Mouse (Mus musculus) frontal cortex, postnatal 36 days (tissue): ENCODE data around the gene Atp6ap1l.
"Not testable (repeated sequence)": the region's sequence is repeated elsewhere in the genome, so short reads cannot be mapped to it uniquely, and the experiment has no call there.

Source experiments
- DNase-seq, 2 experiments: peaks; one replicate each; pipeline ENCODE4 v3.0.0; 2022; ENCODE audit warnings: low spot score in 2 of 2

Atp6ap1l gene

GRCm38 (mm10) chr13:90905176-90905575, at the start of gene Atp6ap1l:
TSS of gene Atp6ap1l (minus strand) at chr13:90905355.
- DNase-seq: peak in 1 of 2 experiments; percentile 36

DNA sequence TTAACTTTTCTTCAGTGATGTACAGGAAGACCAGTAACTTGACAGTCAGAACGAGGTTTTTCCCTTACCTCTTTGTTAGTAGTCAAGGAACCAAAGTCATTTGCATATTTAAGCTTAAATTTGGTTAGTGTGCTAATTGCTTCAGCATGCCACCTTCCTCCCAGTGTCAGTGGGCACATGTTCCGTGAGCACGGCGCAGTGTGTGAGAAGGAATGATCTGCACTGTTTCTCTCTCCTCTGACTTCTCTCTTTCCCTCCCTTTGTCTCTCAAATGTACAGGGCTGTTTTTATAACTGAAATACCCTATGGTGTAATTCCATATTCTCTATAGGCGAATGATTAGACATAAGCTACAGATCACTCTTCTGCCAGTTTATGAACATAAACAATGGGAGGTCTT, 34.4 kb upstream of the Atp6ap1l start:
- DNase-seq: no peak

DNA sequence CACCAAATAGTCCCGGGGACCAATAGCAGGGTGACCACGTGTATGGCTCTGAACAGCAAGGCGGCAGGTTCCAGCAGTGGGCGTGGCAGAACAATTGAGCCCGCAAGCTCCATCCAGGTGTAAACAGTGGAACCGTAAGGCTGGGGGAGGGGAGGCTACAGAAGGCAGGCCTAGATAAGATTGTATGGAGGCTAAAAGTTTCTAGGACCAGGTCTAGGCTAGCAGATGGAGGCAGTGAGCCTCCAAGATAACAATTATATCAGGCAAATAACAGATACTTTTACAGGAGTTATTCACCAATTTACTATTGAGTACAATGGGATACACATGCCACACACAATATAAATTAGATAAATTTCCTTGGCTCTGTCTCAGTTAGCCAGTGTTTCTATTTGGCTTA, 34.0 kb upstream of the Atp6ap1l start:
- no peak for DNase-seq

DNA sequence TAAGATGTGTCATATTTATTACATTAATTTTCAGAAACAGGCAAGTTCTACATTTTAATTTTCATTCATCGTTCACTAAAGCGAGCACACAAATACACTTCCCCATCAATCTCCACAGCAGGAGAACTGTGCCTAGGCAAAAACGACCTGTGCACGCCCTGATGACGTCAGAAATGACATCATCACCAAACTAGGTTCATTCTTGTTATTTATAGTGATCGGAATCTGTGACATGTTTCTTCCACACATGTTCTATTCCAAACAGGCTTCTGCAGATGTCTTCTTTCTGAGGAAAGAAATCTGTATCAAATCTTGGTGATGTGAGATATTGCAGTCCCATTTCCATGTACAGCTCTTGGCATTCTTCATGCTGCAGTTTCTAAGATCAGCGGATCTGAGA, 30.7 kb upstream of the Atp6ap1l start:
- no peak for DNase-seq

- DNase-seq: no peak
Observed at GRCm38 (mm10) chr13:90933256-90933655, 28.1 kb upstream of the Atp6ap1l start.

GRCm38 (mm10) chr13:90929847-90930246, 24.7 kb upstream of the Atp6ap1l start:
- DNase-seq: peak; percentile 74 to 88

DNA sequence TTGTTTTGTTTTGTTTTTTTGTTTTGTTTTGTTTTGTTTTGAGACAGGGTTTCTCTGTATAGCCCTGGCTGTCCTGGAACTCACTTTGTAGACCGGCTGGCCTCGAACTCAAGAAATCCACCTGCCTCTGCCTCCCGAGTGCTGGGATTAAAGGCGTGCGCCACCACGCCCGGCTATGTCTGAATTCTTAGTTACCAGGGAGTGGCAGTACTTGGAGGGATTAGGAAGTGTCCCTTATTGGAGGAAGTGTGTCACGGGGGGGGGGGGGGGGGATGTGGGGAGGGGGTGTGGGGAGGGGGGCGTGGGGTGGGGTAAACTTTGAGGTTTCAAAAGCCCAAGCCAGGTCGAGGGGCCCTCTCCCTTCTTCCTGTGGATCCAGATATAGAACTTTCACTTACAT, 23.1 kb upstream of the Atp6ap1l start:
- DNase-seq: not testable (repeated sequence)

- DNase-seq: no peak
Observed at GRCm38 (mm10) chr13:90926938-90927633, 21.9 kb upstream of the Atp6ap1l start.

DNA sequence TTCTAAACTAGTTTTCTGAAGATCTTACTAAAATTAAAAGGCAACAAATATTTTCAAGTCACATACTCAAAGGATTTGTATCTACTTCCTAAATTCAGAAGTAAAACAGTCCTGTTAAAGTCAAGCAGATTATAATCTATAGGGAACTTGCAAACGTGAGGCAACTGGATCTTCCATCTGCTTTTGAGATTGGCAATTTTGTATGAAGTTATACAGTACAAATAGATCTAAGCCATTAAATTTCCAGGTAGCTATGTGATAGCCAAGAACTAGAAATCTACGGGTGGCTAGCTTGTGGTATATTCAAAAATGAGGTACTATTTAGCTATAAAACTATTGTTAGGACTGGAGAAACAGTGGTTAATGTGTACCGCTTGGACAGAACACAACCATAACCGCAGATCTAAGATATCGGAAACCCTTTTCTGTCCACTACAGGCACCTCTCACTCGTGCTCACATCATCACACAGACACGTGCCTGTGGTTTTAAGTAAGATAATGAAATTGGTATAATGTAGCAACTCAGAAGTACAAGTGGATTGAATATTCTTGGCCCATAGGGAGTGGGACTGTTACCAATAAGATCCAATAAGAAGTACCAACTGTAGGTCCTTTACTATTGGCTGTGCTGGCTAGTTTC, 21.1 kb upstream of the Atp6ap1l start:
- no peak for DNase-seq

GRCm38 (mm10) chr13:90925191-90925590, 20.0 kb upstream of the Atp6ap1l start:
- no peak for DNase-seq

DNA sequence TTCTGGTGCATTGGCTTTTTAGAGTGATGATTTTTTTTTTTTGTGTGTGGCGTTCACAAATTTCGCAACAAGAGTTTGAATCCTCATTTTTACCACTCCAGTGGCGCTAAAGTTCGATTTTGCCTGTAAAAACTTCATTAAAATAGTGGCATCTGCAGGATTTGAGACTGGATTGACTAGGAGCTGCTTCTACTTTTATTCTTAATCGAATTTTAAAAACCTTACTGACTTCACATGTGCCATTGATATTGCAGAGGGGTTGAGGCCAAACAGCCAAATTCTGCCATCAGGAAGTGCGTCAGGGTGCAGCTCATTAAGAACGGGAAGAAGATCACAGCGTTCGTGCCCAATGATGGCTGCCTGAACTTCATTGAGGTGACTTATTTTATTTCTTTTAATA, 18.9 kb upstream of the Atp6ap1l start:
- no peak for DNase-seq

DNA sequence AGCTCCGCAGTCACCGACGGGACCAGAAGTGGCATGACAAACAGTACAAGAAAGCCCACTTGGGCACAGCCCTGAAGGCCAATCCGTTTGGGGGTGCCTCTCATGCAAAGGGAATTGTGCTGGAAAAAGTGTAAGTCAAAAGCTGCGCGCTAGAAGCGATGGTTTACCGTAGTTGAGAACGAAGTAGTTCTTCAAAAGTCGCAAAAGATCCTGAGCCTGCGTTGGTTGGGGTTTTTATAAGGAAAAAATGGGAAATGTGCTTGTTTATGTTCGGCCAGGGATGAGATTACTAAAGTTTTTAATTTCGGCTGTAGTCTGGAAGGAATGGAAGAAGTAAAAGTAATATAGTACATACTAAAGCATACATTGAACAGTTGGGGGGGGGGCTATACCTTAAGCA, 18.5 kb upstream of the Atp6ap1l start:
- DNase-seq: not testable (repeated sequence)

DNA sequence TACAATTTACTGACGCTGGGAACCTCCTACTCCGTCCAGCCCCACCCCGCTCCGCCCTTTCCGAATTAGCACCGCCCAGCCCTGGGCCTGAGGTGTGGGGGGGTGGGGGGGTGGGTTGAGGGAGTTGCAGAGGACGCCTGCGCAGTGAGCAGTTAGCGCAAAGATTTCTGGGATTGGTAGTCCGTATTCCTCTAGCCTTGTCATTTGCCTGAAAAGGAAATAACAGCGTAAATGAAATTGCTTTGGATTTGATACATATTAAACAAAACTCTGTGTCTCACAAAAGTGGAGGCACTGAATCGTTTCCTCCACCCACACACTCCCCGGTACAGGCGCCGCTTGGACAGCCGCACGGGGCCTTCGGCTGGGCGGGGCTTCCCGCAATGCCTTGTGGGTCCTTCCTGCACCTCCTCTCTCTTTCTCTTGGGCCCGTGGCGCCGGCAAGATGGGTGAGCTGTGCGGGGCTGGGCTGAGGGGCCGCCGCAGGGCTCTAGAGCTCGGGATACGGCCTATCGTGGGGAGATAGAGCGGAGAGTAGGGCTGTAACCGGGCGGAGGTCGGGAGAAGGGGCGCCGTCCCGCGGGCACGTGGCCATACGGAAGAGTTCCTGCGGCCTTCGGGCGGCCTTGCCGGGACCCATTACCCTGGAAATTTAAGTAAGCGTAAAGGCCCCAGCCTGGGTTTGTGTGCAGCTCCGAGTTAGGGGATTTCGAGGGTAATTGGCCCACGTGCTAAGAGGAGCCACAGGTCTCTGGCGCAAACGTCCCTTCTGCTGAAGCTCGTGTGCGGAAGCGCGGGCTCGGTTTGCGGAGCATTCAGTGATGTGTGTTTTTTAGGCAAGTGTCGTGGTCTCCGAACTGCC, 17.8 kb upstream of the Atp6ap1l start, which contains the start of gene Rps23:
Rps23 (plus strand) TSS at position 208 of the 862 bp plus-strand sequence.
- peak; percentile 89 to 91 for DNase-seq

DNA sequence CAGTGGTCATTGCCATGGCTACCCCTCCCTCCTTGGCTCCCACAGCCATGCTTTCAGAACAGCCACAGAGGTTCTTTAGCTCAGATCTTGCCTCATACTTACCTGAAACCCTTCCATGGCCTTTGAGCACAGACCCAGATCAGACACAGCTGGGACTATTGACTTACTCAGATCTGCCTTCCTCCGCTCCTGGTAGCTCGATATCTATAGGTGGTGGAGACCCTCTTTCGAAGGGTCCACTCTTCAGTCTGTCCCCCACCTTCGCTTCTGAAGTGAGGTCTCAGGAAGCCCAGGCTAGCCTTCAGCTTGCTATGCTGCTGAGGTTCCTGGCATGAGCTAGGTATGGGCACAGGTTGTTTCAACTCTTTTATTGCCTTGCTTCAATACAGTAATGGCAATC, 9.6 kb upstream of the Atp6ap1l start:
- DNase-seq: no peak

DNA sequence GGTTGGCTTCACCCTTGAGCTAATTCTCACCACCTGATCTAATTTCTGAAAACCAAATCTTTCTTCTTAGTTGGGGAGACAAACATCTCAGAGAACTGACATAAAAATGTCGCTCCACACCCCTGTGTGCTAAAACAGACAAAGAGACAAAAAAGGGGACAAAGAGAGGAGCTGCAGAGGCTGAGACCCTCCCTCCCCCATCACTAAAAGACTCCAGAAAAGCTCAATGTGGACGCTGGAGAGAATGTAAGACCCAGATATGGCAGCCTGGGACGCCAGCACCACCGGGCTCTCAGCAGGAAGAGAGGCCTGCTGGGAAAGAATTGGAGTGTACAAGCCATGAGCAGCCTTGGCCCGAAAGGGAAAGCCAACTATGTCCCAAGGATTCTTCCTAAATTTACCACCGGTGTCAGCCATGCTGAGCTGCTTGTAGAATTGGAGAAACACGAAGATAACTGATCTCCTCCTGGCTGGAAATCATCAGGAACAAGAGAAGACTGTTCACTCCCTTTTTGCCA, 8.6 kb upstream of the Atp6ap1l start:
- DNase-seq: peak in 1 of 2 experiments; percentile 33

DNA sequence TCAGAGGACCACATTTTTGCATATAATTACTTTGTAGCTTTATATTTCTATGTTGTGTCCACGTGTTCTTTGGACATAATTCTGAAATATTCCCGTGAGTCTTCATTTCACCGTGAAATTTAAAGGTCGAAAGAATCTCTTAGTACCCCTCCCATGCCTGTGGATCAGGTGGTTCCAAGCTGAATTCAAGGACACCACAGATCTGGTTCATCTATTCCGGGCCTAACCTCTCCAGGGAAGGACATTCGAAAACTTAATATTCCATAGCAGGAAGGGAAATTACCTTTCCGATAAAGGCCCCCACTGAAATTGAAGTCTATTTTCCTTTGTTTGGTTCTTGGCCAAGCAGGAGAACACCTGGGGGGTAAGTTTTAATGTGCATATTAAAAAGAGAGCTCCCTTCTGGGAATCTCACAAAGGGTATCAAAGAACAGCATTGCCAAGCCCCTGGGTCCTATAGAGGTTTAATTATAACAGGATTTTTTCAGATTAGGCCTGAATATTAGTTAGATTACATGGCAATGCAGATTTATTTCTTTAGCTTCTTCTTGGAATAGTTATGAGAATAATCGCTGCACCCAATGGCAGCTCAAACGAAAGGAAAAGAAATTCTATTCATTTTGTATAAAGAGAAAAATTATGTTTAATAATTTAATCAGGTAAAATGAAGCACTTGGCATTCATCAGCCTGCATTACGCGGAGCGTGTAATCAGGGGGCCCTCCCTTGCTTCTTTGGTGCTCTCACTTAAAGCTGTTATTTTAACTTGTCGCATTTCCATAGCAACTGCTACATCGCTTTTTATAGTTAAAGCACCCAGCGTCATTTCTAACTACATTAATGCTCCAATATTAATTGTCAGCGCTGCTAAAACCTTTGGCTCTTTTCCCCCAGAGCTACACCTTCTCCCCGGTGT, 7.9 kb upstream of the Atp6ap1l start:
- peak; percentile 39 to 63 for DNase-seq

DNA sequence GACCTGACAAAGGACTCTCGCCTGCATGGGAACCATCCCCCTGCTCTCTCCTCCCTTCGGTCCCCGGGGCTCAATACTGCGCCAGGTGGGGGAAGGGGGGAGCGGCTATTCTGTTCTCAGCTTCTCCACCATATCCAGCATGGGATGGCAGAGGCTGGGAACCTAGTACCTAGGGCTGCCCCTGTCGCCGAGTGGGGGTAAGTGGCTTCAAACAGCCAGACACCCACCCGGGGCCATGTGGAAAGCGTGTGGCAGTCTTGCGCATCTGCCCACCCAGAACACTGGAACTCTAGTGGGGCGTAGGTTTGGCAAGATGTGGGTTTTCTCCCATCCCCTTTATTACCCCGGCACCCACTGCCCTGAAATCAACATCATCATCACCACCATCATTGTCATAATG, 2.2 kb upstream of the Atp6ap1l start:
- no peak for DNase-seq

GRCm38 (mm10) chr13:90896821-90897220, 8.3 kb downstream of the Atp6ap1l start:
- no peak for DNase-seq

DNA sequence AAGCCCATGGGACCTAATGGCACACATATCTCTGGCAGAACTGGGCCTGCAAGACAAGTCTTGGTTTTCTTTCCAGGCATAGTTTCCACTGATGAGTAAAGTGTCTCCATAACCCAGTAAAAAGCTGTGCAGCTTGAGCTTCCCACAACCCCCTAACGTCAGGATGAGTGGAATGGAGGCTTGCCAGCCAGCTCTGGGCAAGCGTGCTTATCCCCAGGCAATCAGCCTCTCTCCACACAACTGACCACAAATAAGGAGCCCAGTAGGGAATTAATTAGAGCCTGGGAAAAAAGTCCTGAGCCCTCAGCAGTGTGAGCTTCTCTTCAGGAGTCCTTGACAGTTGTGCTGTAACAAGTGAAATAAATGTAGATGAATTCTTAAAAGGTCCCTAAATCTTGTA, 9.1 kb downstream of the Atp6ap1l start:
- peak in 1 of 2 experiments; percentile 45 for DNase-seq

DNA sequence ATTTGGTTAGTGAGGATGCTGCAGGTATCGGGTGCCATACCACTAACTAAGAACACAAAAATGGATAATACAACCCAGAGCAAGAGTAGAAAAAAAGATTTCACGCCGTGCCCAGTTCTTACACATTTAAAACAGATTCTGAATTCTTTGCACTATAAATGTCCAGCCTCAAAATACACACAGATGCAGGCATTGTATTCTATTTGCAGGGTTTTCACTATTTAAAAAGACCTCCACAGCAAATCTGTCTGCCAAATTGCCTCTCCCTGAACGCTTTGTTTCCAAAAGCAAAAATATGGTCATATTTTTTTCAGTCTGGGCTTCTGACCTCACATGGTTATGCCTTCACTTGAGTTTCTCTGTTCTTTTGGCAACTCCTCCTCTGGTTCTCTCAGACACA, 10.3 kb downstream of the Atp6ap1l start:
- DNase-seq: no peak

- no peak for DNase-seq
Observed at GRCm38 (mm10) chr13:90890111-90890510, 15.0 kb downstream of the Atp6ap1l start.
